In the genomic region with DNA sequence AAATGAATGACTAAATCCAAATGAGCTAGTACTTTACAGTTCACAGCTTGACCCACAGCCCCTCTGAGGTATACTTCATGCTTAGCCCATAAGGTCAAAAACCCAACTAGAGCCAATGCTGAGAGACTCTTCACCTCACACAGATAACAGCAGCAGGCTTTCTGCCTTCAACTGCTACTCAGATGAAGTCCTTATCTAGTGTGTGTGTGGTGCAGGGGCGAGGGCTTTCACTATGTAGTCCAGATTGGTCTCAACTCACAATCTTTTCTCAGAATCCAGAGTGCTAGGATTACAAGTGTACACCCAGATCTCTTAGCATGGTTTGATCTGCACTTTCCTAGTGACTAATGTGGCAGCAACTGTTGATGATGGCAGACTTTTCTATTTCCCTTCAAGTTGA, we compare ENCODE assay signal across 19 mouse cellular contexts. TPM values are rescaled to one million over a fixed set of nuclear protein-coding genes. Genes with fewer than 3 reads are reported as not detected.
"Had no signal": no experiment of that assay in that cellular context is flagged by ENCODE, and none has a peak within 500 bp of the region (broad histone marks: within the 10 kb centered on the region; RNA-seq: fewer than 3 reads in every experiment).

No protein-coding gene starts in this region.

RNA-seq across cellular contexts. Expression of a gene that starts 9.7 kb away (rescaled TPM):
- total RNA-seq: granulocyte monocyte progenitor cell, adult 5-6 weeks had no signal
- polyA plus RNA-seq: embryonic facial prominence, embryonic 10.5 days; embryonic facial prominence, embryonic 11.5 days; embryonic facial prominence, embryonic 12.5 days; embryonic facial prominence, embryonic 13.5 days; erythroblast, embryonic 14.5 days; forebrain, embryonic 13.5 days; heart, adult 2 months had no signal

RNA-seq across cellular contexts. Expression of a gene that starts 56.1 kb away (rescaled TPM):
- total RNA-seq: common myeloid progenitor, adult 5-6 weeks; forebrain, postnatal 0 days; granulocyte monocyte progenitor cell, adult 5-6 weeks had no signal
- polyA plus RNA-seq: cortical plate, adult 2 months; embryonic facial prominence, embryonic 10.5 days; embryonic facial prominence, embryonic 11.5 days; embryonic facial prominence, embryonic 12.5 days; embryonic facial prominence, embryonic 13.5 days; embryonic facial prominence, embryonic 14.5 days; embryonic facial prominence, embryonic 15.5 days; erythroblast, embryonic 14.5 days; forebrain, embryonic 10.5 days; forebrain, embryonic 12.5 days; forebrain, embryonic 13.5 days; forebrain, embryonic 14.5 days; forebrain, embryonic 16.5 days; forebrain, postnatal 0 days; frontal cortex, adult 2 months; gonadal fat pad, adult 2 months; heart, adult 2 months had no signal
